Mouse (Mus musculus) fat pad, adult 2 months (tissue): Measurements from ENCODE around the gene Nudt8.

ENCODE experiments used
- DNase-seq: peaks from one replicate; pipeline ENCODE4 v3.0.0-alpha.2; 2011; ENCODE audit warnings: low read depth, low spot score; ENCODE audit errors: extremely low read depth

The Nudt8 gene

DNA sequence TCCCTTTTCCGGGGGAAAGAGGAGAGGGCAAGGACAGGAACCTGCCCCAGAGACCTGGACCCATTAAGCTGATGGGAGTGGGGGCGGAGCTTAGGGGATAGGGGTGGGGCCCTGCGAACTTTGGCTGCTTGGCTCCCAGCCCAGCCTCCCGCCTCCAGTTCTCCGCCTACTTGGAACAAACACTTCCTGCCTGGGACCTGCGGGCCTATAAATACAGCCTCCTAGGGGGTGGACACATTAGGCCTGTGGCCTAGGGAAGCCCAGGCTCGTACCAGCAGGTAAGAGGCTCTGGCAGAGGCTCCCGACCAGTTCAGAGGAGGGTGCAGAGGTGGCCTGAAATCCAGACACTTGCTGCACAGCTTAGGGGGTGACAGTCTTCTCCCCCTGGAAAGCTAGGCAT lies 14.0 kb upstream of the Nudt8 start, which contains the start of gene Acy3:
Acy3 (plus strand) TSS at position 237 of the 400 bp plus-strand sequence.
- peak; percentile 31 for DNase-seq

DNA sequence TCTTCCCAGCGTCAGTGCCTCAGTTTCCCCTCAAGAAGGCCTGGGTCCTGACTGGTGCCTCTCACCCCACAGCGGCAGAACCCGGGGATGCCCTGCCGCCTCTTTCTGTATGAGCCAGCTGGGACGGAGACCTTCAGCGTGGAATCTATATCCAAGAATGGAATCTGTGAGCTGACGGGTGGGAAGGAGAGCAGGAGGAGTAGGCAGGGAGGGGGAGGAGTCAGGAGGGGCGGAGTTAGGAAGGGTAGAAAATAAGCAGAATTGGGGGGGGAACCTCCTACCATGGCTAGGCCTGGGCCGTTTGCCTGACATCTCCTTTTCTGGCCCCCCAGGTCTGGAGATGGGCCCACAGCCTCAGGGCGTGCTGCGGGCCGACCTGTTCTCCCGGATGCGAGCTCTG lies 12.3 kb upstream of the Nudt8 start:
- DNase-seq: no peak

DNA sequence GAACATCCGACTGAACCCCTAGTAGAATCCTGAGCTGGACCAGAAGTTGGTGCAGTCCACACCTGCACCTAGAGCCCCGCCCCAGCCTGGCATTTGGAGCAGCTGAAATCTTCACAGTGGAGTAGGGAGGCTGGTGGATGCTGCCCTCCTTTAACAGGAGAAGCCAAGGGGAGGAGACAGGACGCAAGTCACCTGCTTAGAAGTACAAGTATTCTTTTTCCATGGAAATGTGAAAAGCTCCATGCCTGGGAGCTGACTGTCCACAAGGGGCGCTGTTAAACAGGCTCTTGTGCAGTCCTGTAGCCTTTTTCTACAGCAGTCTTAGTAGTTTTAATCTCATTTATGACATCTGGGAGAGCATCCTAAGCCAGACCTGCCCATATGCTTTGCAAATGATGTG lies 11.6 kb upstream of the Nudt8 start:
- no peak for DNase-seq

DNA sequence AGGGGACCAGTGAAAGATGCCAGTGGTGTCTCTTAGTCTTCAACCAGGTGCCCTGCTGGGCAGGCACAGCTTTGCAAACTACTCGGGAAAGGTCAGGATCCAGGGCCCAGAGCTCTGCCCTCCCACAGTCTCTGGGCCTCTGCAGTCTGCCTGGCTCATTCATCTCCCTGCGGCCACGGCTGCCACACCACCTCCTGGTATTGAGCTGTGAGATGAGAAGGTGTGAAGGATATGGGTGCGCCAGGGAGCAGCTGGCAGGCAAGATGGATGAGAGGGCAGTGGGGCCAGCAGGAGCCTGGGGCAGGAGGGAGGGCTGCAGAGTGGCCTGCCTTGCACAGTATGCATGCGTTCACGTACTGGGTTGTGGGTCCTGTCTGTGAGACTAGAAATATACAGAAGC lies 9.6 kb upstream of the Nudt8 start:
- no peak for DNase-seq

DNA sequence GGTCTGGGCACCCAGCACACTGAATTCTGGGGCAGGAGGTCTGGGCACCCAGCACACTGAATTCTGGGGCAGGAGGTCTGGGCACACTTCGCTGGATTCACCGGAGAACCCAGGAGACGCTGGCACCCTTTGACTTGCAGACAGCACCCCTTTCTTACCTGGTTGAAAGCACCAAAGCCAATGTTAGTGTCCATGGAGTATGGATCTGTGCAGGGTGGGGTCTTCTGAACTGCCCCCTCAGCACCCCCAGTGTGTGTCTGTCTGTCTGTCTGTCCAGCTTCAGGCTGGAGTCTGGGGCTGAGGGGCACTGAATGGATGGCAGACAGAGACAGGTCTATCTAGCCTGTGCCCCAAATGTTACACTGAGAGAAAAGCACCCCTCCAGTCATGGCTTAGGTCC lies 8.8 kb upstream of the Nudt8 start:
- no peak for DNase-seq

DNA sequence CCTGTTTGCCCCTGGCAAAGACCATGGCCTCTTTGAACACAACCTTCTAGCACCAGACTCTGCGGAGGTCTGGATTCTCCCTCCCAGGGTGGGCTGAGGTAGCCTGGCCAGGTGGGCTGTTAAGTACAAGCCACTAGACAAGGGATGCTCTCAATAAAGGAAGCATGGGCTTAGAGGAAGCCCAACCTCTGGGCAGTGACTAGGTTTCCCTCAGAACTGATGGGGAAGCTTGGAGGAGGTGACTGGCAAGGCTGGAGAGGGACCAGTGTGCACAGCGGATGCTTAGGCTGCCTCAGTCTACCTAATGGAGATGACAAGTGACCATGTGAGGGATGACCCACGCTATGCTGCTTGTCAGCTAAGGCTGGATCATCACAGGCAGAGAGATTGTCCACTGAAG lies 8.4 kb upstream of the Nudt8 start:
- DNase-seq: no peak

DNA sequence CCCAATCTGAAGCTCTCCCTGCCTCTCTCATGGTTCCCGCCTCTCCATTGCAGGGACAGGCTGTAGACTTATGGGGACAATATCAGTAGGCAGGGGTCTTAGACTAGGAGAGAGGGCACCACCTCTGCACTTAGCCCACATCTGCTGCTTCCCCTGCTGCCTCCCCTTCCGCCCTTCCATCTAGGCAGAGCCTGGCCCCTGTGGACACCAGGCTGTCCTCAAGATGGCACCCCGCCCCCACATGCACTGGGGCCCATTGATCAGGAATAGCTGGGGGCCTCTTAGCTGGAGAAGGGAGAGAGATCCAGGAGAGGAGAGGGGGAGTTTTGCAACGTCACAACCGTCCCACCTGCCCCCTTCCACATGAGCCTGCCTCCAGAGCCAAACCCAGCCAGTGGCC lies 8.0 kb upstream of the Nudt8 start, which contains the start of gene Tbx10:
Tbx10 (plus strand) TSS at position 337 of the 400 bp plus-strand sequence.
- no peak for DNase-seq

DNA sequence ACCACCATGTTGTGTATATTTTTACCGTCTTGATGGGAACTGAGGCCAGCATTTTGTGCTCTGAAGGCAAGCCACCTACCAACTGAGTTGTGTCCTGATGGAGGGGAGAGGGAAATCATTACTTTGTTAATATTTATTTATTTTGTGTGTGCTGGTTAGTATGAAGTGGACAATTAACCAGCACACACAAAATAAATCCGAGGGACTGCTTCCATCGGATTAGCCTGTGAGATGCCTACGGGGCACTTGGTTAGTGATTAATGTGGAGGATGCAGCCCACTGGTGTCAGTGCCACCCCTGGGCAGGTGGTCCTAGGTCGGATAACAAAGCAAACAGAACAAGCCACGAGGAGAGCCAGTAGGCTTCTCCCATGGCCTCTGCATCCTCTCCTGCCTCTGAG lies 5.4 kb upstream of the Nudt8 start:
- DNase-seq: no peak

DNA sequence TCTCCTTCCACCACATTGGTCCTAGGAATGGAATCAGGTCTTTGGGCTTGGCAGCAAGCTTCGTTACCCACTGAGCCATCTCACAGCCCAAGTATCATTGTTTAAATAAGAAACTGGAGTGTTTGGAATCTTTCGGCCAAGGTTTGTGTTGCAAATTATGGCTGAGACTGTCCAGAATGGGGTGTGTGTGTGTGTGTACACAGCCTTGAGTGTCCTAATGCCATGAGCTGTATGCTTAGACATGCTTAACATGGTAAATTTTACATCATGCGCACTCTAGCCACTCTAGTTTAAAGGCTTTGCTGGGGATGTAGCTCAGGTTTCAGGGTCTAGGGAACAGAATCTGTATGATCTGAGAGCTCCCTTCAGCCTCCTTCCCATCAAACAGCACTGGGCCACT lies 4.9 kb upstream of the Nudt8 start:
- no peak for DNase-seq

DNA sequence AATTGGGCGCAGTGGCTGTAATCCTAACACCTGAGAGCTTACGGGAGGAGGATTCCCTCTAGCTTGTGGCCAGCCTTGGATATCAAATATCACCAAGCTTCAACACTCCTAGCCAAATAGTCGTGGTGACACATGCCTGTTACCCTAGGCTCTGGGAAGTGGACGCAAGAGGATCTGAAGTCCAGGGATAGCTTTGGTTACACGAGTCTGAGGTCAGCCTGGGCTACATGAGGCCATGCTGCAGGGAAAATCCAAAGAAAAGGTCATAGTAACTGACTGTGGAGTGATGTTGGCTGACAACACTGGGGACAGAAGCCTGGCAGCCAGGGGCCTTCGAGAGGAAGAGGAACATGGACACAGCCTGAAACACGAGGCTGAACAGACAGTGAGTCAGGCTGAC lies 4.3 kb upstream of the Nudt8 start:
- no peak for DNase-seq

DNA sequence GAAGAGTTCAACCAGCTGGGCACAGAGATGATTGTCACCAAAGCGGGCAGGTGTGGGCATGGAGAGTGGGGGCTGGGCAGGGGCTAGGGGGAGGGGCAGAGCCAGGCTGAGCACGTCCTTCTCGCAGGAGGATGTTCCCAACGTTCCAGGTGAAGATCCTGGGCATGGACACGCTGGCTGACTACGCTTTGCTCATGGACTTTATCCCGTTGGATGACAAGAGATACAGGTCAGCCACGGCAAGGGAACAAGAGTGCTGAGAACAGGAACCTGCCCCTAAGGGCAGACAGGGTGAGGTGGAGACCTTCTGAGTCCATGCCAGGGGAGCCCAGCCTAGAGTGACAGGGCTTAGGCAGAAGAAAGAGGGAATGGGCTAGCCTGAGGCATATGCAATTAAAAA lies 3.6 kb upstream of the Nudt8 start:
- no peak for DNase-seq

DNA sequence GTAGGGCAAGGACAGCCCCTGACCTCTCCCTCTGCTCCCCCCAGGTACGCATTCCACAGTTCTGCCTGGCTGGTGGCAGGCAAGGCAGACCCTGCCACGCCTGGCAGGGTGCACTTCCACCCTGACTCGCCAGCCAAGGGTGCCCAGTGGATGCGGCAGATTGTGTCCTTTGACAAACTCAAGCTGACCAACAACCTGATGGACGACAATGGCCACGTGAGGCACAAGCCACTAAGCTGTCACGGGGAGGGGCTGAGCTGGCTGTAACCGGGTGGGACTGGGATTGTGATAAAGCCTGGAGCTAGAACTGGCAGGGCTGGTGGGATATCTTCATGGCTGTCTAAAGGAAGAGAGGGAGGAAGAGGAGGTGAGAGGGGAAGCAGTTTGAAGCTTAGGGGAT lies 3.1 kb upstream of the Nudt8 start:
- DNase-seq: no peak

DNA sequence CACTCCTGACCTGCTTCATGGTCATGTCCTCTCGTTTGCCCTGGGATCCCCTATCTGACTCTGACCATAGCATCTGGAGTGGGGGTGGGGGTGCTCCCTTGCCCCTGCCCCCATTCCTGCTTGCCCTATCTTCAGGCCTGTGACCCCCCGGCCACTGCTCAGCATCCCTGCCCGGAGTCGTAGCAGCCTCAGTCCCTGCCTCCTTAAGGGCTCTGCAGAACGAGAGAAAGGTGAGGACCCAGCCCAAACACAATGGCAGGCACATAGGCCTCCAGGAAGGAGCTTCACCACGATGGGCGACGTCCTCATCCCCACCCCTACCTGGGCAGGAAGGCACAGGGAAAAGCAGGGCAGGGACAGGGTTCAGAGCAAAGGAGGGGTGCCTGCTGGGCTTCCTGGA lies 2.0 kb upstream of the Nudt8 start:
- DNase-seq: no peak

DNA sequence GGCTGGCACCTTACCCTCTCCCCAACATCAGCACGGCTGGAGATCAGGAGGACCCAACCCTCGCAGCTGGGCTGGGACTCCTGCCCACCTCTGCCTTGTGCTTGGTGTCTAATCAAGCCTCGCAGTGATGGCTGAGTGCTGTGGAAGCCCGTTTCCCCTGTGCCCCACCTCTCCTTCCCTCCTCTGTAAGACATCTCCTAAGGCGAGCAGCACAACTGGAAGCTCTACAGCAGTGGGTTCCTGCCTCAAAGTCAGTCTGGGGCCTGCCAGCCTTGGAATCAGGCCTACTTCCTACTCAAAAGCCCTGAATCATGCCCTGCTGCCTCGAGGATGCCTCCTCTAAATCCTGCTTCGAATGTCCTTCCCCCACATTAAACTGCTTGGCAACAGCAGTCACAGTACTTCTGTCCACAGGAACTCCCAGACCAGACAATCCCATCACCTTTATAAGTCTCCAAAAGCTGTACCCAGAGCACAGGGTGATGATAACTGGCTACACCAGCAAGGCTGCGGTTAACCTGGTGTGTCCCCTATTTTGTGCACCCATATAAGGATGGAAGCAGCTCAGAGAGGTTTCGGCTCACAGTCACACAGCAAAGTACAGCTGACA lies 1.2 kb upstream of the Nudt8 start:
- DNase-seq: no peak

DNA sequence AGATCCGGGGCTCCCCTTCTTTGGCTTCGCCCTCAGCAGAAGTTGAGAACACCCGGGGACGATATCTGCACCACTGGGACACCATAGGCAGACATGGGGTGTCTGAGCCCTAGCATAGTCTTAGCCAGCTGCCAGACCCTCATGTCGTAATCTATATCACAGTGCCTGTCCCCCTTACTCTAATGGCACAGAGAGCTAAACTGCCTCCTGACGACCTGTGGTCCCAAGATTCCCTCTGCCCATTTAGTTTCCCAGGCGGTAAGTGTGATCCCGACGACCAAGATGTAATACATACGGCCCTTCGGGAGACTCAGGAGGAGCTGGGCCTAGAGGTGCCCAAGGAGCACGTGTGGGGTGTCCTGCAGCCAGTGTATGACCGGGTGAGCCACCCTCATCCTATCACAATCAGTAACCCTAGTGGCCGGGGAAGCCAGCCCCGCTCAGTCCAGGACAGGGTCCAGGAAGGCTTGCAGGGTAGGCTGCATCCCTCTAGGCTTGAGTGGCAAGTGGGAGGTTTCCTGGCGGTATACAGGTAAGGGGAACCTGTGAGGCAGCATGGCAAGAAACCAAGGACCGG lies 657 bp downstream of the Nudt8 start:
- DNase-seq: no peak

DNA sequence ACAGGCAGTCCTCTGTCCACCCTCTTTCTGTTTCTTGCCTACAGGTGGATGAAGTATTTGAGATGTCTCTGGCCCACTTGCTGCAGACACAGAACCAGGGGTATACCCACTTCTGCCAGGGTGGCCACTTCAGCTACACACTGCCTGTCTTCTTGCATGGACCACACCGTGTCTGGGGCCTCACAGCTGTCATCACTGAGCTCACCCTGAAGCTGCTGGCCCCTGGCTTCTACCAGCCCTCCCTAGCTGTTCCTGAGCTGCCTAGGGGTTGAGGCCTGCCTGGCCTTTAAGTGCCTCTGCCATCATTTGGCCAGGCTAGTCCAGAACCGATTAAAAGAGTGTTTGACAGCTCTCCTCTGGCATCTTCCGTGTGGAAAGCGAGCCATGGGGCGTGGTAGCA lies 1.4 kb downstream of the Nudt8 start:
- DNase-seq: no peak

DNA sequence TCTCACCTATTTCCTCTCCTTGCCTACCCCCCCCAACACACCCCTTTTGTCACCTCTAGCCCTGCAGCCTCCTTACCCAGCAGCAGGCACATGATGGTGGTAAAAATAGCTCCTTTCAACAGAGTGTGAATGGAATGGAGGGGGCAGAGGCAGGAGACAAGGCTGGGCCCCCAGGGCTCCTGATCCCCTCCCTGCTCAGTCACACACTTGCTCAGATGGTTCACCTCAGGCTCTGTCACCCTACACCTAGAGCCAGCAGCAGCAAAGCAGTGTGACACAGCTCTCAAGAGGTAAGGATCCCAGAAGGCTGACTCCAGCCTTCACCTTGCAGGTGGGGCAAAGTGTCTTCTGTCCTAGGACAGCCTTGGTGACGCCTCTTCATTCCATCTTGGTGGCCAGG lies 2.7 kb downstream of the Nudt8 start, which contains the start of gene Doc2g:
Doc2g (plus strand) TSS at position 202 of the 400 bp plus-strand sequence.
- DNase-seq: no peak

DNA sequence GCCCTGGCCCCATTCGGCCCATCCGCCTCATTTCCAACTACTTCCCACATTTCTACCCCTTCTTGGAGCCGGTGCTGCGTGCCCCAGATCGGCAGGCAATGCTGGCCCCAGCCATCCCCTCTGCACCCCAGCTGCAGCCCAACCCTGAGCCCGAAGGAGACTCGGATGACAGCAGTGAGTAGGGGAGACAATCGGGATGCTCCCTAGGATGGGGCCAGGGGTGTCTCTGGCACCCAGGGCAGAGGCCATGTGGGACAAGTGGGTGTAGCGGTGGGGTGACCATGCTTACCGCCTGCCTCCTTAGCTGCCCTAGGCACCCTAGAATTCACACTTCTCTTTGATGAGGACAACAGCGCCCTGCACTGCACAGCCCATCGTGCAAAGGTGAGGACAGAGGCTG lies 3.3 kb downstream of the Nudt8 start:
- no peak for DNase-seq

DNA sequence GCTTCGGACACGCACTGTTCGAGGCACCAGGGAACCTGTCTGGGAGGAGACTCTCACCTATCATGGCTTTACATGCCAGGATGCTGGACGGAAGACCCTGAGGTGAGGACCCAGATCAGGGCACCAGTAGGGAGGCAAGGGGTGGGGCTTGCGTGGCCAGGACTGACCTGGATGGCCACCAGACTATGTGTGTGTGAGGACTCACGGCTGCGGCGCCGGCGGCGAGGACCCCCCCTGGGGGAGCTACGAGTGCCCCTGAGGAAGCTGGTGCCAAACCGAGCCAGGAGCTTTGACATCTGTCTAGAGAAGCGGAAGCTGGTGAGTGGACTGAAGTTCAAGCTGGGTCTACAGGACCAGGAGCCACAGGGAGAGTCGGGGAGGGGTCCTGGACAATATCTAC lies 4.0 kb downstream of the Nudt8 start:
- DNase-seq: no peak

DNA sequence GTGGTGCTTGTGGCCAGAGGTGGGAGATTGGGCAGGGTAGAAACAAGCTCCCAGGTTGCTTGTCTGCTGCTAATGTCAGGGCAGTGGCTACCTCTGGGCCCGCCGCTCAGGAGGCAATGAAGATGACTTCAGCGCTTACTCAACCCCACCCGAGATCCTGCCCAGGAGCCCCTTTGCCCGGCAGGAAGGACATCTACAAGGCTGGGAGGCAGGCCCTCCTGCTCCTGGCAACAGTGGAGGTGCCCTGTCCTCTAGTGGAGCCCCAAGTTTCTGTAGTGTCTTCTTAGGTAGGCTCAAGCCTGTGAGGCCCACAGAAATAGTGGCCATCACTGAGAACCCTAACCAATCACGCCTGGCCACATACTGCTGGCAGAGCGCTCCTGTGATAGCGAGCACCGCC lies 4.7 kb downstream of the Nudt8 start:
- no peak for DNase-seq

DNA sequence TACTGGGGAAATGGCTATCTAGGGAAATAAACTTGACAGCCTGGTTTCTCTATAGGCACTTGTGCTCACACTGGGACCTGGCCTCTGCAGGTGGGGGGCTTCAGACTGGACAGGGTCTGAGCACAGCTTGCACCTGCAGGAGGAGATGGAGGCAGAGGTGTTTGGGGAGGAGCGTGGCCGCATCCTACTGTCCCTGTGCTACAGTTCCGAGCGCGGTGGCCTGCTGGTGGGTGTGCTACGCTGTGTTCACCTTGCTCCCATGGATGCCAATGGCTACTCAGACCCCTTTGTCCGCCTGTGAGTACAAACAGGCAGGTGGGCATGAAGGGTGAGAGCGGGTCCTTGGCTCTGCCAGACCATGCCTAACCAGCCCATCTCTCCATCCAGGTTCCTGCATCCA lies 5.6 kb downstream of the Nudt8 start:
- no peak for DNase-seq

DNA sequence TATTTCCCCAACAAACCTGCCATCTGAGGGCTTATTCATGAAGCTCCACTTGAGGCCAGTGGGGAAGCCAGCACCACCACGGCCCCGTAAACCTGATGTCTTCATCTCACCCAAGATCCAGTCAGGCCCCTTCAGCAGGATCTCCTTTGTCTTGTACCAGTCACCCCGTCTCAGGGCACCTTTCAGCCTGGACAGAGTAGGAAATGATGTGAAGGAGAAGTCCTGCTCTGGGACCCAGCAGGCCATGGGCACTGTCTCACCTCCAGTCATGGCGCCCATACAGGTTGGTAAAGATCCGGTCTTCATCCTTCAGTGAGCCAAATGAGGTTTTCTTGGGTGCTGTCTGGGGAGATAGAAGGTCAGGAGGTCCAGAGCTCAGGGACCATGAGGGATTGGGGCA lies 10.7 kb downstream of the Nudt8 start:
- no peak for DNase-seq

DNA sequence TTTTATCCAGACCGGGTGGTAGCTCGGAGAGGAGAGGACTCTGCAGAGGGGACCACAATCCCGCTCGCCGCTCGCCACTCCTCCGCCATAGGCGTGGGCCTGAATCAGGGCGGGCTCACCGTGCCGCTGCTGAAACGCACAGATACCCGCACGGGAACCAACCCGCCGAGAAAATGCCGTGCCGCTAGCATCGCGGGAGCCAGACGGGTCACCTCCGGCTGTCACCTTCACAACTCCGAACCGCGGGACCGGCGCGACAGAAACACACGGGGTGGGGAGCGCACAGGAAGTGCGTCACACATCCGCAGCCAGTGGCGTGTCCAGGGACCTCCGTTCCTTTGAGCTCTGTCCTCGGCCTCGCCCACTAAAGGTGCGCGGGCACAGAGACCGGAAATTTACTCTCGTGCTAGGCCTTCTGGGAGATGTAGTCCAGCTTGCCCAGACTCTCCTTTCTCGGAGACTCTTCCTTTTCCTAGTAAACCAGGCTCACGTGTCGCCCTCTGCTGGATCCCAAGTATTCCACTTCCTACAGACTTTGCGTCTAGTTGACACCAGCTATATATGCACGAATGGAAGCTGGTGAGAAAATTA lies 12.1 kb downstream of the Nudt8 start, which contains the start of gene Ndufv1:
Ndufv1 (minus strand) TSS at position 375 of the 591 bp plus-strand sequence.
- DNase-seq: peak; percentile 93
